Mouse (Mus musculus) embryonic facial prominence, embryonic 12.5 days (tissue): ENCODE results near the gene Olfr1223. TPM values are rescaled to one million over a fixed set of nuclear protein-coding genes. Genes with fewer than 3 reads are reported as not detected.
"Not testable (repeated sequence)": the region's sequence is repeated elsewhere in the genome, so short reads cannot be mapped to it uniquely, and the experiment has no call there.

ENCODE experiments used
- ATAC-seq: fragments of 200-750 bp; cut with Nextera tagmentation; 2 replicates; pipeline ENCODE4 v1.8.0; 2017; ENCODE audit not compliant: insufficient number of reproducible peaks, insufficient read depth, low FRiP score, low TSS enrichment
- H3K27ac ChIP-seq: fragments of 300-500 bp; sonication (generic); 2 replicates; pipeline ENCODE4 v1.5.1; 2016; ENCODE audit warnings: mild to moderate bottlenecking
- H3K27me3 ChIP-seq: fragments of 300-500 bp; sonication (generic); 2 replicates; pipeline ENCODE4 v1.6.1; 2016; ENCODE audit warnings: mild to moderate bottlenecking, moderate library complexity
- H3K36me3 ChIP-seq: fragments of 300-500 bp; sonication (generic); 2 replicates; pipeline ENCODE4 v1.6.1; 2016; ENCODE audit warnings: mild to moderate bottlenecking
- H3K4me1 ChIP-seq: fragments of 300-500 bp; sonication (generic); 2 replicates; pipeline ENCODE4 v1.6.1; 2016
- H3K4me2 ChIP-seq: fragments of 300-500 bp; sonication (generic); replicated peaks from 2 replicates; pipeline ENCODE4 v1.6.1; 2016; ENCODE audit warnings: mild to moderate bottlenecking, moderate library complexity
- H3K4me3 ChIP-seq: fragments of 300-500 bp; sonication (generic); 2 replicates; pipeline ENCODE4 v1.5.1; 2016; ENCODE audit warnings: mild to moderate bottlenecking
- H3K9ac ChIP-seq: fragments of 300-500 bp; sonication (generic); 2 replicates; pipeline ENCODE4 v1.6.1; 2016; ENCODE audit warnings: mild to moderate bottlenecking, moderate library complexity
- H3K9me3 ChIP-seq: fragments of 300-500 bp; sonication (generic); 2 replicates; pipeline ENCODE4 v1.6.1; 2016; ENCODE audit warnings: mild to moderate bottlenecking, moderate library complexity
- WGBS: fragments of 180-500 bp; shearing (Covaris S2); methylation state at CpG from one replicate; pipeline ENCODE4 v1.1.7; 2016; 5-methylcytosine and 5-hydroxymethylcytosine counted together
- polyA plus RNA-seq: library from polyadenylated mRNA; unstranded; fragments of >200 nt; fragmentation: Nextera tagmentation; extraction: Ambion mirVana; gene quantifications from 2 replicates; pipeline ENCODE4 v1.2.1, GENCODE M21; 2016

Olfr1223 gene
- polyA plus RNA-seq: not detected in 2 replicates

- Histone ChIP-seq H3K27me3 (no peaks in the 10 kb centered on the region), H3K4me3 (no peak within 1 kb of the TSS), H3K4me1 (no peaks in the 10 kb centered on the region), H3K36me3 (no peaks in the 10 kb centered on the region), H3K4me2 (no peak within 1 kb of the TSS), H3K27ac (no peak within 1 kb of the TSS), H3K9me3 (no peaks in the 10 kb centered on the region), H3K9ac (no peak within 1 kb of the TSS)
- 70% methylated on average over 1 of the region's 1 CpGs for WGBS
- ATAC-seq: no peak
Measured at GRCm38 (mm10) chr2:89151460-89151859, at the start of gene Olfr1223. Gene Olfr1223, minus strand, starts transcription at chr2:89151560.

- WGBS: 66% methylated on average over 2 of the region's 2 CpGs
- no peak for ATAC-seq
Measured at GRCm38 (mm10) chr2:89199948-89200347, 48.6 kb upstream of the Olfr1223 start, which contains the start of gene Olfr1226. Gene Olfr1226, minus strand, starts transcription at chr2:89200048.

GRCm38 (mm10) chr2:89196325-89196982, 45.1 kb upstream of the Olfr1223 start:
- WGBS: 81% methylated on average over 3 of the region's 3 CpGs
- Histone ChIP-seq H3K9me3 (no peaks in the 10 kb centered on the region), H3K4me3 (no peak overlapping the region), H3K9ac (no peak overlapping the region), H3K27ac (no peak overlapping the region), H3K4me1 (no peaks in the 10 kb centered on the region), H3K4me2 (no peak overlapping the region), H3K27me3 (no peaks in the 10 kb centered on the region), H3K36me3 (no peaks in the 10 kb centered on the region)
- ATAC-seq: no peak

More at GRCm38 (mm10) chr2:89199948-89200347, 48.6 kb upstream of the Olfr1223 start, which contains the start of gene Olfr1226:
- H3K36me3 ChIP-seq: no peaks in the 10 kb centered on the region
- no peak within 1 kb of the TSS for H3K9ac ChIP-seq
- no peak within 1 kb of the TSS for H3K4me2 ChIP-seq
- H3K4me3 ChIP-seq: no peak within 1 kb of the TSS
- H3K4me1 ChIP-seq: no peaks in the 10 kb centered on the region
- no peak within 1 kb of the TSS for H3K27ac ChIP-seq
- no peaks in the 10 kb centered on the region for H3K9me3 ChIP-seq
- H3K27me3 ChIP-seq: no peaks in the 10 kb centered on the region

- H3K36me3 ChIP-seq: no peaks in the 10 kb centered on the region
- no peaks in the 10 kb centered on the region for H3K9me3 ChIP-seq
- no peaks in the 10 kb centered on the region for H3K27me3 ChIP-seq
- H3K4me1 ChIP-seq: no peaks in the 10 kb centered on the region
- no peak within 1 kb of the TSS for H3K4me2 ChIP-seq
- no peak for ATAC-seq
- H3K9ac ChIP-seq: no peak within 1 kb of the TSS
- no peak within 1 kb of the TSS for H3K4me3 ChIP-seq
- no peak within 1 kb of the TSS for H3K27ac ChIP-seq
- 91% methylated on average over 1 of the region's 1 CpGs for WGBS
Measured at GRCm38 (mm10) chr2:89174569-89174968, 23.2 kb upstream of the Olfr1223 start, which contains the start of gene Olfr1225. Gene Olfr1225, minus strand, starts transcription at chr2:89174669.

GRCm38 (mm10) chr2:89164711-89165110, 13.4 kb upstream of the Olfr1223 start:
- H3K4me2 ChIP-seq, H3K4me3 ChIP-seq, ATAC-seq, H3K27me3 ChIP-seq, H3K9me3 ChIP-seq, H3K4me1 ChIP-seq, H3K9ac ChIP-seq, H3K27ac ChIP-seq, H3K36me3 ChIP-seq: not testable (repeated sequence)
- WGBS: 89% methylated on average over 4 of the region's 4 CpGs

- H3K4me1 ChIP-seq, H3K9ac ChIP-seq, H3K36me3 ChIP-seq, H3K27ac ChIP-seq, H3K27me3 ChIP-seq, H3K4me2 ChIP-seq, ATAC-seq, H3K9me3 ChIP-seq, H3K4me3 ChIP-seq: not testable (repeated sequence)
- WGBS: 90% methylated on average over 8 of the region's 8 CpGs
Measured at GRCm38 (mm10) chr2:89163991-89164390, 12.6 kb upstream of the Olfr1223 start, which contains the start of gene Olfr1224-ps1. Gene Olfr1224-ps1, minus strand, starts transcription at chr2:89164091.

- ATAC-seq: no peak
- WGBS: 73% methylated on average over 3 of the region's 3 CpGs
- H3K4me3 ChIP-seq: no peak within 1 kb of the TSS
- H3K9me3 ChIP-seq: no peaks in the 10 kb centered on the region
- H3K4me1 ChIP-seq: no peaks in the 10 kb centered on the region
- no peaks in the 10 kb centered on the region for H3K36me3 ChIP-seq
- no peak within 1 kb of the TSS for H3K27ac ChIP-seq
- H3K4me2 ChIP-seq: no peak within 1 kb of the TSS
- H3K27me3 ChIP-seq: no peaks in the 10 kb centered on the region
- H3K9ac ChIP-seq: no peak within 1 kb of the TSS
Measured at GRCm38 (mm10) chr2:89132954-89133353, 18.4 kb downstream of the Olfr1223 start, which contains the start of gene Olfr1222. Gene Olfr1222, minus strand, starts transcription at chr2:89133054.

GRCm38 (mm10) chr2:89117183-89117582, 34.2 kb downstream of the Olfr1223 start, which contains the start of gene Olfr1221:
Gene Olfr1221, minus strand, starts transcription at chr2:89117283.
- Histone ChIP-seq H3K27ac (no peak within 1 kb of the TSS), H3K9ac (no peak within 1 kb of the TSS), H3K36me3 (no peaks in the 10 kb centered on the region), H3K4me1 (no peaks in the 10 kb centered on the region), H3K27me3 (no peaks in the 10 kb centered on the region), H3K4me2 (no peak within 1 kb of the TSS), H3K4me3 (no peak within 1 kb of the TSS), H3K9me3 (no peaks in the 10 kb centered on the region)
- ATAC-seq: no peak
- 84% methylated on average over 2 of the region's 2 CpGs for WGBS

GRCm38 (mm10) chr2:89106735-89107134, 44.6 kb downstream of the Olfr1223 start, which contains the start of gene Olfr1220:
Gene Olfr1220, minus strand, starts transcription at chr2:89106835.
- Histone ChIP-seq H3K27ac (no peak within 1 kb of the TSS), H3K9ac (no peak within 1 kb of the TSS), H3K27me3 (no peaks in the 10 kb centered on the region), H3K36me3 (no peaks in the 10 kb centered on the region), H3K4me2 (no peak within 1 kb of the TSS), H3K4me1 (no peaks in the 10 kb centered on the region), H3K9me3 (no peaks in the 10 kb centered on the region), H3K4me3 (no peak within 1 kb of the TSS)
- 81% methylated on average over 3 of the region's 3 CpGs for WGBS
- ATAC-seq: no peak

- H3K4me2 ChIP-seq: no peak overlapping the region
- no peaks in the 10 kb centered on the region for H3K9me3 ChIP-seq
- no peaks in the 10 kb centered on the region for H3K4me1 ChIP-seq
- no peaks in the 10 kb centered on the region for H3K36me3 ChIP-seq
- H3K4me3 ChIP-seq: no peak overlapping the region
- no peak overlapping the region for H3K27ac ChIP-seq
- H3K27me3 ChIP-seq: no peaks in the 10 kb centered on the region
- no peak overlapping the region for H3K9ac ChIP-seq
- no peak for ATAC-seq
Measured at GRCm38 (mm10) chr2:89105651-89106050, 45.7 kb downstream of the Olfr1223 start.

GRCm38 (mm10) chr2:89093848-89094247, 57.5 kb downstream of the Olfr1223 start:
- Histone ChIP-seq H3K4me1 (no peaks in the 10 kb centered on the region), H3K36me3 (no peaks in the 10 kb centered on the region), H3K4me3 (no peak overlapping the region), H3K27ac (no peak overlapping the region), H3K9ac (no peak overlapping the region), H3K4me2 (no peak overlapping the region), H3K9me3 (no peaks in the 10 kb centered on the region), H3K27me3 (no peaks in the 10 kb centered on the region)
- 96% methylated on average over 1 of the region's 1 CpGs for WGBS
- ATAC-seq: no peak
